Mouse (Mus musculus) midbrain, embryonic 12.5 days (tissue): ENCODE measurements around the gene Samd4. TPM values are rescaled to one million over a fixed set of nuclear protein-coding genes. Genes with fewer than 3 reads are reported as not detected.

Source experiments
- ATAC-seq: fragments of 200-750 bp; cut with Nextera tagmentation; 2 replicates; pipeline ENCODE4 v1.8.0; 2017; ENCODE audit warnings: low read depth, moderate TSS enrichment, moderate library complexity; ENCODE audit not compliant: low FRiP score
- H3K27ac ChIP-seq: fragments of 300-500 bp; sonication (generic); replicated peaks from 2 replicates; pipeline ENCODE4 v1.5.1; 2016; ENCODE audit warnings: mild to moderate bottlenecking
- H3K27me3 ChIP-seq: fragments of 300-500 bp; sonication (generic); 2 replicates; pipeline ENCODE4 v1.6.1; 2016; ENCODE audit warnings: mild to moderate bottlenecking
- H3K36me3 ChIP-seq: fragments of 300-500 bp; sonication (generic); 2 replicates; pipeline ENCODE4 v1.6.1; 2016
- H3K4me1 ChIP-seq: fragments of 300-500 bp; sonication (generic); 2 replicates; pipeline ENCODE4 v1.6.1; 2016
- H3K4me2 ChIP-seq: fragments of 300-500 bp; sonication (generic); replicated peaks from 2 replicates; pipeline ENCODE4 v1.6.1; 2016; ENCODE audit warnings: mild to moderate bottlenecking, moderate library complexity
- H3K4me3 ChIP-seq: fragments of 300-500 bp; sonication (generic); 2 replicates; pipeline ENCODE4 v1.5.1; 2016; ENCODE audit warnings: mild to moderate bottlenecking
- H3K9ac ChIP-seq: fragments of 300-500 bp; sonication (generic); replicated peaks from 2 replicates; pipeline ENCODE4 v1.6.1; 2016; ENCODE audit warnings: mild to moderate bottlenecking, moderate library complexity
- H3K9me3 ChIP-seq: fragments of 300-500 bp; sonication (generic); 2 replicates; pipeline ENCODE4 v1.6.1; 2016; ENCODE audit warnings: mild to moderate bottlenecking
- WGBS: fragments of 180-500 bp; shearing (Covaris S2); methylation state at CpG from one replicate; pipeline ENCODE4 v1.1.7; 2016; 5-methylcytosine and 5-hydroxymethylcytosine counted together
- polyA plus RNA-seq: library from polyadenylated mRNA; unstranded; fragments of >200 nt; fragmentation: Nextera tagmentation; extraction: Ambion mirVana; gene quantifications from 2 replicates; pipeline ENCODE4 v1.2.1, GENCODE M21; 2016

The Samd4 gene
- 4.3 and 7.3 TPM in 2 replicates for polyA plus RNA-seq

GRCm38 (mm10) chr14:46882431-46883067, at the start of gene Samd4:
Gene Samd4, plus strand, starts transcription at chr14:46882854.
- peak within 1 kb of the TSS; percentile 96 for H3K4me2 ChIP-seq
- peak within 1 kb of the TSS; percentile 62 for H3K4me3 ChIP-seq
- under 1% methylated on average over 43 of the region's 54 CpGs for WGBS
- H3K27ac ChIP-seq, result peak within 1 kb of the TSS; percentile 84
- peaks cover 18% of the 10 kb centered on the region for H3K4me1 ChIP-seq
- ATAC-seq, result peak; percentile 66
- no peaks in the 10 kb centered on the region for H3K9me3 ChIP-seq
- no peaks in the 10 kb centered on the region for H3K36me3 ChIP-seq
- H3K27me3 ChIP-seq, result peaks cover 16% of the 10 kb centered on the region
- H3K9ac ChIP-seq, result peak within 1 kb of the TSS; percentile 77

- no peak overlapping the region for H3K4me3 ChIP-seq
- no peak overlapping the region for H3K27ac ChIP-seq
- H3K27me3 ChIP-seq, result no peaks in the 10 kb centered on the region
- peaks cover 26% of the 10 kb centered on the region for H3K36me3 ChIP-seq
- no peak for ATAC-seq
- no peaks in the 10 kb centered on the region for H3K4me1 ChIP-seq
- no peaks in the 10 kb centered on the region for H3K9me3 ChIP-seq
- no peak overlapping the region for H3K9ac ChIP-seq
- H3K4me2 ChIP-seq, result no peak overlapping the region
- WGBS, result 65% methylated on average over 4 of the region's 4 CpGs
Observed at GRCm38 (mm10) chr14:46839326-46839725, 43.3 kb upstream of the Samd4 start.

GRCm38 (mm10) chr14:46845706-46846105, 36.9 kb upstream of the Samd4 start:
- no peaks in the 10 kb centered on the region for H3K4me1 ChIP-seq
- no peak overlapping the region for H3K9ac ChIP-seq
- H3K4me2 ChIP-seq, result no peak overlapping the region
- no peak overlapping the region for H3K4me3 ChIP-seq
- WGBS, result 95% methylated on average over 11 of the region's 11 CpGs
- no peak overlapping the region for H3K27ac ChIP-seq
- H3K36me3 ChIP-seq, result peaks cover 37% of the 10 kb centered on the region
- H3K27me3 ChIP-seq, result no peaks in the 10 kb centered on the region
- no peaks in the 10 kb centered on the region for H3K9me3 ChIP-seq
- no peak for ATAC-seq

- ATAC-seq, result no peak
- 85% methylated on average over 4 of the region's 4 CpGs for WGBS
- no peaks in the 10 kb centered on the region for H3K27me3 ChIP-seq
- no peak overlapping the region for H3K4me3 ChIP-seq
- H3K4me2 ChIP-seq, result no peak overlapping the region
- H3K4me1 ChIP-seq, result no peaks in the 10 kb centered on the region
- no peaks in the 10 kb centered on the region for H3K9me3 ChIP-seq
- H3K27ac ChIP-seq, result no peak overlapping the region
- peaks cover 17% of the 10 kb centered on the region for H3K36me3 ChIP-seq
- H3K9ac ChIP-seq, result no peak overlapping the region
Observed at GRCm38 (mm10) chr14:46848063-46848590, 34.5 kb upstream of the Samd4 start.

- Histone ChIP-seq H3K9me3 (no peaks in the 10 kb centered on the region), H3K4me3 (no peak overlapping the region), H3K9ac (no peak overlapping the region), H3K4me2 (no peak overlapping the region), H3K27me3 (no peaks in the 10 kb centered on the region), H3K36me3 (peaks cover 19% of the 10 kb centered on the region), H3K4me1 (no peaks in the 10 kb centered on the region), H3K27ac (no peak overlapping the region)
- no peak for ATAC-seq
- WGBS, result 85% methylated on average over 5 of the region's 5 CpGs
Observed at GRCm38 (mm10) chr14:46848736-46849135, 33.9 kb upstream of the Samd4 start.

- H3K4me3 ChIP-seq, result no peak overlapping the region
- no peak overlapping the region for H3K27ac ChIP-seq
- H3K9ac ChIP-seq, result no peak overlapping the region
- H3K4me2 ChIP-seq, result no peak overlapping the region
- no peaks in the 10 kb centered on the region for H3K9me3 ChIP-seq
- H3K36me3 ChIP-seq, result peaks cover 28% of the 10 kb centered on the region
- H3K27me3 ChIP-seq, result no peaks in the 10 kb centered on the region
- whole genome bisulfite sequencing, result 95% methylated on average over 1 of the region's 1 CpGs
- ATAC-seq, result no peak
- no peaks in the 10 kb centered on the region for H3K4me1 ChIP-seq
Observed at GRCm38 (mm10) chr14:46849769-46850168, 32.9 kb upstream of the Samd4 start.

GRCm38 (mm10) chr14:46853677-46854076, 29.0 kb upstream of the Samd4 start:
- no peak overlapping the region for H3K4me2 ChIP-seq
- no peaks in the 10 kb centered on the region for H3K4me1 ChIP-seq
- H3K27ac ChIP-seq, result no peak overlapping the region
- 87% methylated on average over 11 of the region's 11 CpGs for WGBS
- H3K9me3 ChIP-seq, result no peaks in the 10 kb centered on the region
- H3K4me3 ChIP-seq, result no peak overlapping the region
- H3K27me3 ChIP-seq, result no peaks in the 10 kb centered on the region
- ATAC-seq, result no peak
- peaks cover 19% of the 10 kb centered on the region for H3K36me3 ChIP-seq
- no peak overlapping the region for H3K9ac ChIP-seq

GRCm38 (mm10) chr14:46862922-46863321, 19.7 kb upstream of the Samd4 start:
- Histone ChIP-seq H3K4me2 (no peak overlapping the region), H3K4me1 (no peaks in the 10 kb centered on the region), H3K36me3 (0 out of 2 replicates have a peak, but pooled peaks cover 3% of the 10 kb centered on the region), H3K27ac (no peak overlapping the region), H3K9ac (no peak overlapping the region), H3K27me3 (no peaks in the 10 kb centered on the region), H3K4me3 (no peak overlapping the region), H3K9me3 (no peaks in the 10 kb centered on the region)
- 95% methylated on average over 5 of the region's 5 CpGs for WGBS
- no peak for ATAC-seq

GRCm38 (mm10) chr14:46880935-46881334, 1.7 kb upstream of the Samd4 start:
- no peak for ATAC-seq
- Histone ChIP-seq H3K9ac (no peak overlapping the region), H3K4me2 (no peak overlapping the region), H3K27me3 (peaks cover 16% of the 10 kb centered on the region), H3K4me3 (no peak overlapping the region), H3K27ac (no peak overlapping the region), H3K9me3 (no peaks in the 10 kb centered on the region), H3K4me1 (peaks cover 15% of the 10 kb centered on the region), H3K36me3 (no peaks in the 10 kb centered on the region)
- 7% methylated on average over 10 of the region's 10 CpGs for WGBS

GRCm38 (mm10) chr14:46881581-46882430, 848 bp upstream of the Samd4 start:
- H3K9me3 ChIP-seq, result no peaks in the 10 kb centered on the region
- peaks cover 18% of the 10 kb centered on the region for H3K4me1 ChIP-seq
- peaks cover 16% of the 10 kb centered on the region for H3K27me3 ChIP-seq
- H3K4me2 ChIP-seq, result peak overlapping the region; percentile 96
- H3K4me3 ChIP-seq, result peak overlapping the region; percentile 62
- peak; percentile 31 for ATAC-seq
- H3K27ac ChIP-seq, result no peak overlapping the region
- no peaks in the 10 kb centered on the region for H3K36me3 ChIP-seq
- WGBS, result 3% methylated on average over 40 of the region's 40 CpGs
- peak overlapping the region; percentile 77 for H3K9ac ChIP-seq

- peaks cover 18% of the 10 kb centered on the region for H3K4me1 ChIP-seq
- H3K27ac ChIP-seq, result peak overlapping the region; percentile 84
- WGBS, result under 1% methylated on average over 60 of the region's 70 CpGs
- peak; percentile 11 for ATAC-seq
- peak overlapping the region; percentile 77 for H3K9ac ChIP-seq
- H3K4me2 ChIP-seq, result peak overlapping the region; percentile 96
- no peaks in the 10 kb centered on the region for H3K36me3 ChIP-seq
- H3K4me3 ChIP-seq, result peak overlapping the region; percentile 62
- H3K27me3 ChIP-seq, result peaks cover 16% of the 10 kb centered on the region
- H3K9me3 ChIP-seq, result no peaks in the 10 kb centered on the region
Observed at GRCm38 (mm10) chr14:46883068-46883870, 615 bp downstream of the Samd4 start.
